Mouse (Mus musculus) myocyte (in vitro differentiated cells): ENCODE data around the gene Celf2.

ENCODE experiments used
- E2F4 ChIP-seq: IDR thresholded peaks from one replicate; pipeline ENCODE4 v1.6.1; 2011; ENCODE audit warnings: mild to moderate bottlenecking, control low read depth, moderate library complexity; ENCODE audit not compliant: insufficient read depth
- MAX ChIP-seq: IDR thresholded peaks from one replicate; pipeline ENCODE4 v1.6.1; 2011; ENCODE audit warnings: low read depth, mild to moderate bottlenecking, control low read depth
- MYOG ChIP-seq, 3 experiments: IDR thresholded peaks; one replicate each; pipeline ENCODE4 v1.6.1; 2011; ENCODE audit warnings: control low read depth in 2 of 3, low read depth in 2 of 3, mild to moderate bottlenecking in 2 of 3; ENCODE audit not compliant: insufficient read length in 2 of 3, control insufficient read depth in 1 of 3, insufficient read depth in 1 of 3
- POLR2A ChIP-seq: IDR thresholded peaks from one replicate; pipeline ENCODE4 v1.6.1; 2011; ENCODE audit warnings: low read depth, mild to moderate bottlenecking, control low read depth, moderate library complexity; ENCODE audit not compliant: insufficient read length
- POLR2AphosphoS2 ChIP-seq: IDR thresholded peaks from one replicate; pipeline ENCODE4 v1.6.1; 2011; ENCODE audit warnings: low read depth, control low read depth; ENCODE audit not compliant: insufficient read length
- SRF ChIP-seq: IDR thresholded peaks from one replicate; pipeline ENCODE4 v1.6.1; 2011; ENCODE audit warnings: low read depth; ENCODE audit not compliant: control insufficient read depth, insufficient read length
- TCF12 ChIP-seq: IDR thresholded peaks from one replicate; pipeline ENCODE4 v1.6.1; 2011; ENCODE audit warnings: mild to moderate bottlenecking, control low read depth; ENCODE audit not compliant: poor library complexity, insufficient read depth, severe bottlenecking
- TCF3 ChIP-seq: IDR thresholded peaks from one replicate; pipeline ENCODE4 v1.6.1; 2011; ENCODE audit warnings: low read depth, control low read depth; ENCODE audit not compliant: insufficient read length
- USF1 ChIP-seq: IDR thresholded peaks from one replicate; pipeline ENCODE4 v1.6.1; 2011; ENCODE audit warnings: low read depth, mild to moderate bottlenecking, control low read depth, moderate library complexity

DNA sequence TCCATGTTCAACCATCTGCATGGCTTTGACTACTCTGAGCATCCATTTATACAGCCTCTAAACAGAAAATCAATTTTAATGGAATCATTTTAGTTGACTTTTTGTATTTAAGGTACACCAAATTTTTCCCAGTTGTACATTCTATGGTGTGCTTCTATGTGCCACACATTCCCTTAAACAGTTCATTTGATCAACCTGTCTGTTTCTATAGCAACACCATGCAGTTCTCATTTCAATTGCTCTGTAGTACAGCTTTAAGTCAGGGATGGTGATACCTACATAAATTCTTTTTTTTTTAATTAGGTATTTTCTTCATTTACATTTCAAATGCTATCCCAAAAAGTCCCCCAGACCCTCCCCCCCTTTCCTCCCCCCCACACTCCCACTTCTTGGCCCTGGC is 831.9 kb downstream of the Celf2 start:
- TF ChIP-seq POLR2A (no peak), MYOG (IDR thresholded peaks at IDR 0.05; ENCODE audit: control insufficient read depth in 1 of 3, insufficient read depth in 1 of 3, insufficient read length in 2 of 3, low read depth in 2 of 3) (no peak), USF1 (no peak), MAX (no peak), E2F4 (no peak), POLR2AphosphoS2 (no peak), TCF3 (no peak), TCF12 (no peak), SRF (no peak)
